Mouse (Mus musculus) G1E (cell line): ENCODE data around the gene D330045A20Rik. TPM values are rescaled to one million over a fixed set of nuclear protein-coding genes. Genes with fewer than 3 reads are reported as not detected.
A peak's percentile ranks its signal among the peaks of the same experiment; 100 is the strongest.

Source experiments
- ATAC-seq: 2 replicates; pipeline ENCODE4 v1.8.0; 2016; ENCODE audit warnings: mild to moderate bottlenecking; ENCODE audit not compliant: insufficient number of reproducible peaks, poor library complexity, low FRiP score, severe bottlenecking; ENCODE audit errors: extremely low read depth
- DNase-seq: peaks from one replicate; pipeline ENCODE4 v3.0.0; 2012; ENCODE audit warnings: low spot score
- H3K27me3 ChIP-seq: 2 replicates; pipeline ENCODE4 v1.6.1; 2012; ENCODE audit warnings: mild to moderate bottlenecking, low read length, inconsistent platforms; ENCODE audit not compliant: insufficient read depth
- H3K36me3 ChIP-seq: replicated peaks from 2 replicates; pipeline ENCODE3; 2012; ENCODE audit warnings: mild to moderate bottlenecking, inconsistent platforms
- H3K4me1 ChIP-seq: 2 replicates; pipeline ENCODE4 v1.6.1; 2012; ENCODE audit warnings: low read depth, low read length, inconsistent platforms, mixed read lengths; ENCODE audit not compliant: insufficient read depth
- H3K4me3 ChIP-seq: 2 replicates; pipeline ENCODE4 v1.5.1; 2012; ENCODE audit warnings: low read depth, mild to moderate bottlenecking, inconsistent platforms, low read length, moderate library complexity, mixed read lengths
- H3K9me3 ChIP-seq: replicated peaks from 2 replicates; pipeline ENCODE4 v1.6.1; 2012; ENCODE audit warnings: inconsistent platforms
- CTCF ChIP-seq: IDR thresholded peaks from 2 replicates; pipeline ENCODE4 v1.5.1; 2012; ENCODE audit warnings: low read depth, low read length, inconsistent platforms, mixed read lengths
- GATA1 ChIP-seq: IDR thresholded peaks from 2 replicates; pipeline ENCODE4 v1.6.1; 2012; ENCODE audit warnings: borderline replicate concordance, low read length, inconsistent platforms, mixed read lengths
- GATA2 ChIP-seq: IDR thresholded peaks from 2 replicates; pipeline ENCODE4 v1.6.1; 2012; ENCODE audit warnings: low read depth, low read length, inconsistent platforms, borderline replicate concordance
- POLR2AphosphoS5 ChIP-seq: IDR thresholded peaks from 2 replicates; pipeline ENCODE4 v1.6.1; 2012; ENCODE audit warnings: low read depth, low read length, inconsistent platforms; ENCODE audit not compliant: insufficient replicate concordance
- TAL1 ChIP-seq: conservative IDR thresholded peaks from 2 replicates; pipeline ENCODE4 v1.6.1; 2012; ENCODE audit warnings: low read depth, low read length, inconsistent platforms, mixed read lengths
- polyA plus RNA-seq: library from polyadenylated mRNA; stranded (reverse); fragments of >175 nt; gene quantifications from 2 replicates; pipeline ENCODE4 v1.2.3, GENCODE M21; 2012
- total RNA-seq, 2 experiments: library from RNA; stranded (forward) in 1 of 2; stranded (reverse) in 1 of 2; fragments of 200-1000 nt in 1 of 2; fragments of >200 nt in 1 of 2; fragmentation: Nextera tagmentation in 1 of 2; gene quantifications; 2 replicates each; pipeline ENCODE4 v1.2.3; 2014 to 2017

D330045A20Rik gene
- total and polyA plus RNA-seq, 3 experiments, result 0.75 to 51.4 (median 29.1) TPM

DNA sequence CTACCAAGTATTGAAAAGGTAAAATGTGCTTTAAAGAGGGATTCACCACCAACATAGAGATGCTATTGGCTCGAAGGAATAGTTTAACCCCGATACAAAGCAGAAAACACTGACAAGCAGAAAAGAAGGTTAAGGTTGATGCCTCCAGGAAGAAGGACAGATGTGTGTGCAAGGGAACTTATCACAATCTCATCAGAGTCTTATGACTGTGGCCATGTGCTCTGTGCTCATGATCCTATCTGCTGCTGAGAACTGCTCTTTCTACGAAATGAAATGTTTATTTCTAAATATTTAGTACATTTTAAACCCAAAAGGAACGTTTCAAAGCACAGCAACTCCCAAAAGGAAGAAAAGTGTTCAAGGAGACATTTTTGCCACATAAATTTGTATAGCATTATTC lies 52.1 kb downstream of the D330045A20Rik start:
- no peaks in the 10 kb centered on the region for H3K27me3 ChIP-seq
- peaks cover 28% of the 10 kb centered on the region for H3K4me1 ChIP-seq
- H3K36me3 ChIP-seq, result no peaks in the 10 kb centered on the region
- TF ChIP-seq GATA2, result no peak
- TF ChIP-seq CTCF, result no peak
- TF ChIP-seq GATA1, result no peak
- no peak for TF ChIP-seq TAL1
- no peak for TF ChIP-seq POLR2AphosphoS5
- H3K9me3 ChIP-seq, result no peaks in the 10 kb centered on the region
- DNase-seq, result no peak
- no peak overlapping the region for H3K4me3 ChIP-seq
- ATAC-seq, result peak; percentile 73

DNA sequence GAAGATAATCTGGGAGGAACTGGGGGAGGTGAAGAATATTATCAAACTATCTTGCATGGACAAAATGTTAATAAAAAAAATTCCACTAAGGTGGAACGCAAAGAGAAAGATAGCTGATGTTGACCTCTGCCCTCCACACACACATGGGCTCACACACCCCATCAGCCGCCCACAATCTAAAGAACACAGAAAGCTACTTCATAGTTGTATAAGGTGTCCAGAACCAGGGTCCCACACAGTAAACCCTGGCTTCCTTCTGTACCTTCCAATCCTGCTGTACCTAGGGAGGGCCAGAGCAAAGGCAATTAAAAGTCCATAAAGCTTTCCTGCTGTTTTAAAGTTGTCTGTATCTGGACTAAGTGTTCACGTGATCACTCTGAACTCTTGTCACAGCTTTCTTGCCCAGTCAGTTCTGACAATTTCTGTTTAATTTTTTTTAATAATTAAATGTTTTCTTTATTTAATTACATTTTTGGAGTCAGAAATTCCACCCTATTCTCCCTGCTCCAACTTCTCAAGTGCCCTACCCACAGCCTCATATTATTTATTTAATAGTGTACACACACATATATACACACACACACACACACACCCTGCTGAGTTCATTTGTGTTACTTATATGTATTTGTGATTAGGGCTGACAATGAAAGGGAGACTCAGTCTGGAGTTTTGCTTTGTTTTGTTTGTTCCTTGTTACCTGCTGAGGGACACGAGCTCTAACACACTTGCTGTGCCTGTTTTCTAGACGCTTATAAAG lies 57.7 kb downstream of the D330045A20Rik start:
- Histone ChIP-seq H3K36me3 (no peaks in the 10 kb centered on the region), H3K27me3 (no peaks in the 10 kb centered on the region), H3K4me3 (no peak overlapping the region), H3K4me1 (no peaks in the 10 kb centered on the region; the same call in 1 of the 2 replicates), H3K9me3 (no peaks in the 10 kb centered on the region)
- TF ChIP-seq CTCF (no peak), GATA2 (no peak), TAL1 (no peak), GATA1 (no peak), POLR2AphosphoS5 (no peak)
- no peak for DNase-seq
- no peak for ATAC-seq

DNA sequence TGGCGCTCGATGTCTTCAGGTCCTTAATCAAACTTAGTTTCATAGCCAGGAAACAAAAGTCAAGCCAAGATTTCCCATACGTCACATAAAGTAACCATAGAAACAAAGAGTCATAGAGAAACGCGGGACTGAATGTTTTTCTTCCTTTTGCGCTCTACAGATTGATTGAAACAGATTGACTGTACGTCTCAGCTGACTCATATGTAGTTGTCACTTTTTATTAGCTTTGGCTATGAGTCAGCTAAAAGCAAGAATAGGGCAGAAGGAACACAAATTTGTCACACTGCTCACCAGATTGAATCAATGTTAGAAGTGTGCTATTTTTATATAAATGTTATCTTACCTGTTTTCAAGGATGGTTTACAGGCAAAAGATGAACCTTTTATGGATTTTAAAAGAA lies 63.6 kb downstream of the D330045A20Rik start:
- TF ChIP-seq GATA2 (no peak), POLR2AphosphoS5 (no peak), TAL1 (no peak), CTCF (no peak), GATA1 (no peak)
- ATAC-seq, result no peak
- no peak for DNase-seq
- no peaks in the 10 kb centered on the region for H3K9me3 ChIP-seq
- no peak overlapping the region for H3K4me3 ChIP-seq
- H3K4me1 ChIP-seq, result no peaks in the 10 kb centered on the region
- H3K27me3 ChIP-seq, result no peaks in the 10 kb centered on the region
- no peaks in the 10 kb centered on the region for H3K36me3 ChIP-seq

DNA sequence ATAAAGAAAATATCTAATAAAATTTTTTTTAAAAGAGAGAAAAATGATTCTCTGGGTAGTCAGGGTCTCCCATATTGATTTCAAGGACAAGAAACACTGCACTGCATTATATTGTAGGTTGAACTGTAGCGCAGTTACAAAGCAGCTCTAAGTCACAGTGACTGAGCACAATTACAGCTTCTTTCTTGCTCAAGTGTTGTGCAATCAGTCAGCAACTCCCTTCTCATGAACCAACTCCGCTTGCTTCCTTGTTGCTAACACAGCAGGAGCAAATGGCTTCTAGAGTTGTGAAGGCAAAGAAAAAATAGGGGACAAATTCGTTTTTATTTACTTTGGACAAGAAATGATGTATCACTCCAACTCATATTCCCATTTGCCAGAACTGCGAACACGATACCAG lies 70.3 kb downstream of the D330045A20Rik start:
- Histone ChIP-seq H3K9me3 (no peaks in the 10 kb centered on the region), H3K4me1 (no peaks in the 10 kb centered on the region), H3K4me3 (no peak overlapping the region), H3K36me3 (no peaks in the 10 kb centered on the region), H3K27me3 (no peaks in the 10 kb centered on the region)
- ATAC-seq (no peak), DNase-seq (no peak)
- TF ChIP-seq POLR2AphosphoS5 (no peak), GATA1 (no peak), CTCF (no peak), GATA2 (no peak), TAL1 (no peak)

GRCm38 (mm10) chrX:139552090-139552489 lies 71.9 kb downstream of the D330045A20Rik start:
- Histone ChIP-seq H3K4me1 (no peaks in the 10 kb centered on the region), H3K36me3 (no peaks in the 10 kb centered on the region), H3K4me3 (no peak overlapping the region), H3K9me3 (no peaks in the 10 kb centered on the region), H3K27me3 (no peaks in the 10 kb centered on the region)
- DNase-seq (no peak), ATAC-seq (no peak)
- TF ChIP-seq GATA2, result no peak
- no peak for TF ChIP-seq GATA1
- TF ChIP-seq POLR2AphosphoS5, result no peak
- no peak for TF ChIP-seq CTCF
- no peak for TF ChIP-seq TAL1

GRCm38 (mm10) chrX:139562255-139562924 lies 82.2 kb downstream of the D330045A20Rik start:
- H3K4me1 ChIP-seq, result peaks cover 9% of the 10 kb centered on the region
- H3K36me3 ChIP-seq, result no peaks in the 10 kb centered on the region
- H3K27me3 ChIP-seq, result no peaks in the 10 kb centered on the region
- DNase-seq (no peak), ATAC-seq (peak; percentile 54; the same call in 1 of the 2 replicates)
- no peaks in the 10 kb centered on the region for H3K9me3 ChIP-seq
- no peak for TF ChIP-seq CTCF
- H3K4me3 ChIP-seq, result no peak overlapping the region; the same call in 1 of the 2 replicates
